Mouse (Mus musculus): ENCODE data around the gene Fhdc1.

Gene Fhdc1

GRCm38 (mm10) chr3:84474981-84475775 lies 5.1 kb downstream of the Fhdc1 start:
- DNase-seq (ENCODE audit: extremely low read depth, insufficient read length, low spot score) = no peak

- DNase-seq (ENCODE audit: extremely low read depth, insufficient read length, low spot score) = no peak
Observed at GRCm38 (mm10) chr3:84474398-84474797, 5.8 kb downstream of the Fhdc1 start.

GRCm38 (mm10) chr3:84472955-84473354 lies 7.3 kb downstream of the Fhdc1 start:
- DNase-seq (ENCODE audit: extremely low read depth, insufficient read length, low spot score) = no peak

- no peak for DNase-seq (ENCODE audit: extremely low read depth, insufficient read length, low spot score)
Observed at GRCm38 (mm10) chr3:84472527-84472926, 7.7 kb downstream of the Fhdc1 start.

- DNase-seq (ENCODE audit: extremely low read depth, insufficient read length, low spot score) = no peak
Observed at GRCm38 (mm10) chr3:84471146-84471545, 9.1 kb downstream of the Fhdc1 start.

- no peak for DNase-seq (ENCODE audit: extremely low read depth, insufficient read length, low spot score)
Observed at GRCm38 (mm10) chr3:84468111-84468453, 12.1 kb downstream of the Fhdc1 start.

GRCm38 (mm10) chr3:84467419-84468110 lies 12.7 kb downstream of the Fhdc1 start:
- DNase-seq (ENCODE audit: extremely low read depth, insufficient read length, low spot score) = no peak

- DNase-seq (ENCODE audit: extremely low read depth, insufficient read length, low spot score) = no peak
Observed at GRCm38 (mm10) chr3:84465822-84466500, 14.3 kb downstream of the Fhdc1 start.

- no peak for DNase-seq (ENCODE audit: extremely low read depth, insufficient read length, low spot score)
Observed at GRCm38 (mm10) chr3:84461687-84462086, 18.5 kb downstream of the Fhdc1 start.

GRCm38 (mm10) chr3:84460952-84461351 lies 19.3 kb downstream of the Fhdc1 start:
- no peak for DNase-seq (ENCODE audit: extremely low read depth, insufficient read length, low spot score)

GRCm38 (mm10) chr3:84460499-84460898 lies 19.7 kb downstream of the Fhdc1 start:
- no peak for DNase-seq (ENCODE audit: extremely low read depth, insufficient read length, low spot score)

GRCm38 (mm10) chr3:84455733-84456417 lies 24.4 kb downstream of the Fhdc1 start:
- DNase-seq (ENCODE audit: extremely low read depth, insufficient read length, low spot score) = no peak

- peak; percentile 49 for DNase-seq (ENCODE audit: extremely low read depth, insufficient read length, low spot score)
Observed at GRCm38 (mm10) chr3:84450651-84451050, 29.6 kb downstream of the Fhdc1 start.

GRCm38 (mm10) chr3:84449015-84449414 lies 31.2 kb downstream of the Fhdc1 start:
- no peak for DNase-seq (ENCODE audit: extremely low read depth, insufficient read length, low spot score)

GRCm38 (mm10) chr3:84447803-84448202 lies 32.4 kb downstream of the Fhdc1 start:
- no peak for DNase-seq (ENCODE audit: extremely low read depth, insufficient read length, low spot score)

GRCm38 (mm10) chr3:84445838-84446237 lies 34.4 kb downstream of the Fhdc1 start:
- no peak for DNase-seq (ENCODE audit: extremely low read depth, insufficient read length, low spot score)

GRCm38 (mm10) chr3:84442890-84443289 lies 37.3 kb downstream of the Fhdc1 start:
- DNase-seq (ENCODE audit: extremely low read depth, insufficient read length, low spot score) = no peak

GRCm38 (mm10) chr3:84439431-84440210 lies 40.6 kb downstream of the Fhdc1 start:
- DNase-seq (ENCODE audit: extremely low read depth, insufficient read length, low spot score) = no peak

GRCm38 (mm10) chr3:84438840-84439239 lies 41.4 kb downstream of the Fhdc1 start:
- DNase-seq (ENCODE audit: extremely low read depth, insufficient read length, low spot score) = no peak

GRCm38 (mm10) chr3:84438118-84438517 lies 42.1 kb downstream of the Fhdc1 start:
- no peak for DNase-seq (ENCODE audit: extremely low read depth, insufficient read length, low spot score)

Measured in 3134 (cell line).